Mouse (Mus musculus): ENCODE measurements at regions not wholly inside any gene's neighbourhood (a gene's known extent, or its start where the extent isn't known, plus 50 kb on each side); places are given as distances from the start of the nearest gene placed in this dataset.

GRCm38 (mm10) chr5:53363898-53364297, 97.0 kb downstream of the Smim20 start:
- H3K9me3 ChIP-seq = no peaks in the 10 kb centered on the region
- H3K27ac ChIP-seq = no peak overlapping the region
- H3K36me3 ChIP-seq = no peaks in the 10 kb centered on the region
- WGBS = 76% methylated on average over 8 of the region's 8 CpGs
- no peak overlapping the region for H3K9ac ChIP-seq
- H3K27me3 ChIP-seq (replicated peaks) = no peaks in the 10 kb centered on the region
- H3K4me1 ChIP-seq (replicated peaks) = no peaks in the 10 kb centered on the region
- no peak overlapping the region for H3K4me3 ChIP-seq (replicated peaks)
- H3K4me2 ChIP-seq (replicated peaks) = no peak overlapping the region
- no peak for ATAC-seq

GRCm38 (mm10) chr5:53366882-53367561, 98.9 kb upstream of the Rbpj start:
- WGBS = 70% methylated on average over 6 of the region's 6 CpGs
- H3K9me3 ChIP-seq = no peaks in the 10 kb centered on the region
- H3K9ac ChIP-seq = no peak overlapping the region
- H3K4me2 ChIP-seq (replicated peaks) = no peak overlapping the region
- no peak overlapping the region for H3K4me3 ChIP-seq (replicated peaks)
- no peaks in the 10 kb centered on the region for H3K36me3 ChIP-seq
- no peak overlapping the region for H3K27ac ChIP-seq
- H3K27me3 ChIP-seq (replicated peaks) = no peaks in the 10 kb centered on the region
- no peak for ATAC-seq
- no peaks in the 10 kb centered on the region for H3K4me1 ChIP-seq (replicated peaks)

- Histone ChIP-seq H3K9ac (no peak overlapping the region), H3K9me3 (no peaks in the 10 kb centered on the region), H3K4me3 (replicated peaks) (no peak overlapping the region), H3K36me3 (no peaks in the 10 kb centered on the region), H3K4me2 (replicated peaks) (no peak overlapping the region), H3K27ac (no peak overlapping the region), H3K27me3 (replicated peaks) (no peaks in the 10 kb centered on the region), H3K4me1 (replicated peaks) (no peaks in the 10 kb centered on the region)
- ATAC-seq = no peak
- WGBS = 82% methylated on average over 7 of the region's 7 CpGs
Measured at GRCm38 (mm10) chr5:53370272-53370671, 95.7 kb upstream of the Rbpj start.

- no peaks in the 10 kb centered on the region for H3K4me1 ChIP-seq (replicated peaks)
- H3K27ac ChIP-seq = no peak overlapping the region
- no peak overlapping the region for H3K4me3 ChIP-seq (replicated peaks)
- 80% methylated on average over 3 of the region's 3 CpGs for WGBS
- no peak overlapping the region for H3K9ac ChIP-seq
- no peaks in the 10 kb centered on the region for H3K27me3 ChIP-seq (replicated peaks)
- H3K4me2 ChIP-seq (replicated peaks) = no peak overlapping the region
- no peaks in the 10 kb centered on the region for H3K9me3 ChIP-seq
- H3K36me3 ChIP-seq = no peaks in the 10 kb centered on the region
- ATAC-seq = peak; percentile 39; the same call in 1 of the 2 replicates
Measured at GRCm38 (mm10) chr5:53371638-53372037, 94.3 kb upstream of the Rbpj start.

GRCm38 (mm10) chr5:53373315-53373714, 92.6 kb upstream of the Rbpj start:
- H3K4me2 ChIP-seq (replicated peaks) = no peak overlapping the region
- ATAC-seq = no peak
- no peaks in the 10 kb centered on the region for H3K27me3 ChIP-seq (replicated peaks)
- no peaks in the 10 kb centered on the region for H3K36me3 ChIP-seq
- no peak overlapping the region for H3K4me3 ChIP-seq (replicated peaks)
- no peak overlapping the region for H3K27ac ChIP-seq
- H3K9me3 ChIP-seq = no peaks in the 10 kb centered on the region
- WGBS = 89% methylated on average over 2 of the region's 2 CpGs
- peaks cover 7% of the 10 kb centered on the region; the same call in 1 of the 2 replicates for H3K4me1 ChIP-seq (replicated peaks)
- no peak overlapping the region for H3K9ac ChIP-seq

GRCm38 (mm10) chr5:53376856-53377255, 89.1 kb upstream of the Rbpj start:
- Histone ChIP-seq H3K4me1 (replicated peaks) (peaks cover 15% of the 10 kb centered on the region), H3K36me3 (no peaks in the 10 kb centered on the region), H3K27me3 (replicated peaks) (no peaks in the 10 kb centered on the region), H3K4me3 (replicated peaks) (no peak overlapping the region), H3K27ac (0 out of 2 replicates have a peak overlapping the region, but pooled peaks have one; percentile 20), H3K9ac (no peak overlapping the region), H3K4me2 (replicated peaks) (no peak overlapping the region), H3K9me3 (no peaks in the 10 kb centered on the region)
- whole genome bisulfite sequencing = 37% methylated on average over 7 of the region's 7 CpGs
- ATAC-seq = no peak

- Histone ChIP-seq H3K9ac (no peak overlapping the region), H3K4me3 (replicated peaks) (no peak overlapping the region), H3K4me2 (replicated peaks) (no peak overlapping the region), H3K27me3 (replicated peaks) (no peaks in the 10 kb centered on the region), H3K36me3 (no peaks in the 10 kb centered on the region), H3K27ac (peak overlapping the region; percentile 20; the same call in 1 of the 2 replicates), H3K4me1 (replicated peaks) (peaks cover 17% of the 10 kb centered on the region), H3K9me3 (no peaks in the 10 kb centered on the region)
- 77% methylated on average over 2 of the region's 2 CpGs for WGBS
- no peak for ATAC-seq
Measured at GRCm38 (mm10) chr5:53377698-53378097, 88.3 kb upstream of the Rbpj start.

- Histone ChIP-seq H3K27ac (no peak overlapping the region), H3K4me1 (replicated peaks) (peaks cover 17% of the 10 kb centered on the region), H3K9me3 (no peaks in the 10 kb centered on the region), H3K4me3 (replicated peaks) (no peak overlapping the region), H3K4me2 (replicated peaks) (no peak overlapping the region), H3K36me3 (no peaks in the 10 kb centered on the region), H3K27me3 (replicated peaks) (no peaks in the 10 kb centered on the region), H3K9ac (no peak overlapping the region)
- ATAC-seq = no peak
Measured at GRCm38 (mm10) chr5:53378106-53378505, 87.8 kb upstream of the Rbpj start.

- H3K4me3 ChIP-seq (replicated peaks) = no peak overlapping the region
- no peak overlapping the region for H3K4me2 ChIP-seq (replicated peaks)
- H3K27me3 ChIP-seq (replicated peaks) = no peaks in the 10 kb centered on the region
- no peak for ATAC-seq
- no peaks in the 10 kb centered on the region for H3K36me3 ChIP-seq
- no peaks in the 10 kb centered on the region for H3K9me3 ChIP-seq
- H3K4me1 ChIP-seq (replicated peaks) = peaks cover 17% of the 10 kb centered on the region
- WGBS = 85% methylated on average over 7 of the region's 7 CpGs
- no peak overlapping the region for H3K27ac ChIP-seq
- H3K9ac ChIP-seq = no peak overlapping the region
Measured at GRCm38 (mm10) chr5:53378599-53378998, 87.4 kb upstream of the Rbpj start.

- 9% methylated on average over 17 of the region's 17 CpGs for WGBS
Measured at GRCm38 (mm10) chr5:53379612-53380011, 86.3 kb upstream of the Rbpj start.

GRCm38 (mm10) chr5:53380203-53380602, 85.7 kb upstream of the Rbpj start:
- no peak overlapping the region for H3K4me2 ChIP-seq (replicated peaks)
- H3K9me3 ChIP-seq = no peaks in the 10 kb centered on the region
- 46% methylated on average over 3 of the region's 3 CpGs for WGBS
- H3K4me1 ChIP-seq (replicated peaks) = peaks cover 17% of the 10 kb centered on the region
- H3K27me3 ChIP-seq (replicated peaks) = no peaks in the 10 kb centered on the region
- H3K4me3 ChIP-seq (replicated peaks) = no peak overlapping the region
- H3K27ac ChIP-seq = 0 out of 2 replicates have a peak overlapping the region, but pooled peaks have one; percentile 69
- no peak overlapping the region for H3K9ac ChIP-seq
- 0 out of 2 replicates have a peak, but pooled peaks have one; percentile 15 for ATAC-seq
- no peaks in the 10 kb centered on the region for H3K36me3 ChIP-seq

More at GRCm38 (mm10) chr5:53379612-53380011, 86.3 kb upstream of the Rbpj start:
- H3K4me3 ChIP-seq (replicated peaks) = no peak overlapping the region
- peak overlapping the region; percentile 69; the same call in 1 of the 2 replicates for H3K27ac ChIP-seq
- 0 out of 2 replicates have a peak overlapping the region, but pooled peaks have one; percentile 35 for H3K9ac ChIP-seq
- no peaks in the 10 kb centered on the region for H3K9me3 ChIP-seq
- H3K36me3 ChIP-seq = no peaks in the 10 kb centered on the region
- no peaks in the 10 kb centered on the region for H3K27me3 ChIP-seq (replicated peaks)
- peaks cover 17% of the 10 kb centered on the region for H3K4me1 ChIP-seq (replicated peaks)
- H3K4me2 ChIP-seq (replicated peaks) = no peak overlapping the region
- peak; percentile 96 for ATAC-seq

GRCm38 (mm10) chr5:53381492-53382199, 84.3 kb upstream of the Rbpj start:
- Histone ChIP-seq H3K36me3 (no peaks in the 10 kb centered on the region), H3K4me3 (replicated peaks) (no peak overlapping the region), H3K27ac (no peak overlapping the region), H3K4me2 (replicated peaks) (no peak overlapping the region), H3K9me3 (no peaks in the 10 kb centered on the region), H3K27me3 (replicated peaks) (no peaks in the 10 kb centered on the region), H3K4me1 (replicated peaks) (peaks cover 17% of the 10 kb centered on the region), H3K9ac (no peak overlapping the region)
- ATAC-seq = no peak
- WGBS = 44% methylated on average over 13 of the region's 13 CpGs
